Mouse (Mus musculus) E14TG2a.4 (cell line): ENCODE data around the gene H2-Q1.

Source experiments
- CTCF ChIP-seq: conservative IDR thresholded peaks from 2 replicates; pipeline ENCODE4 v1.5.1; 2014; ENCODE audit warnings: low read length
- NANOG ChIP-seq: IDR thresholded peaks from 2 replicates; pipeline ENCODE4 v1.6.1; 2014; ENCODE audit warnings: borderline replicate concordance, low read length, mixed read lengths

DNA sequence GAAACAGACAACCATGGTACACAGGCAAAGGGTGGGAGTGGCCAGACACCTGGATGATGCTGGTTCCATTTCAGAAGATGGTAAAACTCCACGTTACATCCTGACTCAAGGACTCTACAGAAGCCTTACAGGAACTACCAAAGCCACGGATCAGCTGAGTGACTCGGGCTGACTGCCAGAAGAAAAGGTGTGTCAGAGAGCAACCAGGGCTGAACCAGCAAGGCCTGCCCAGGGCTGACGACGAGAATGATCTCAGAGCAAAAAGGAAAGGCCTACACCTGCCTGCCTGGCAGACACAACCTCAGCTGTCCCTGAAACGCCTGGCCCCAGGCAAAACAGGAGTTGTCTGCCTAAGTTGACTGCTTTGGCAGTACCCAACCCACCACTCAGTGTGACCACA is 15.7 kb upstream of the H2-Q1 start:
- no peak for TF ChIP-seq CTCF
- no peak for TF ChIP-seq NANOG
